Mouse (Mus musculus): ENCODE measurements around the gene Olfr1287. TPM values are rescaled to one million over a fixed set of nuclear protein-coding genes. Genes with fewer than 3 reads are reported as not detected.

Olfr1287 gene
- polyA plus RNA-seq (2017; shearing (Covaris generic)): not detected

GRCm38 (mm10) chr2:111448842-111449241, at the start of gene Olfr1287:
Gene Olfr1287 (plus strand): TSS chr2:111449142.

GRCm38 (mm10) chr2:111422931-111423330, 26.0 kb upstream of the Olfr1287 start, which contains the start of gene Olfr1286:
Gene Olfr1286 (minus strand): TSS chr2:111423115.

GRCm38 (mm10) chr2:111473801-111474200, 24.9 kb downstream of the Olfr1287 start, which contains the start of gene Olfr1288:
Gene Olfr1288 (plus strand): TSS chr2:111474101.

DNA sequence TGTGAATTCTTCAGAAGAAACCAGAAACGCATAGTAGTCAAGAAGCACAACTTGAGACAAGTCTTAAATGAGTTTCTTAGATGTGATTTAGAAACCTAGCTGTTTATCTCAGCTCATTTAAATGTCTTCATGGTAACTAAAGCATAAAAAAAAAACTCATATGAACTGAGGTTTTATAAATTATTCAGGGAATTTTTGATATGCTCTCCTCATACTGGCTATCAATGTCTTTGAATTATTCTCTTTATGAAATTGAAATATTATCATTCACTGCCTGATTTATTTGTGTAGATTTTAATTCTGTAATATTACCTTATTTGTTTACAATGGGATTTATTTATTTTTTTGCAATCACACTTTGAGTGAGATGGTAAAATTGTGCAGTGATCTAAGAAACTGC, 31.6 kb downstream of the Olfr1287 start, which contains the start of gene Olfr1289:
Olfr1289 (plus strand) TSS at position 301 of the 400 bp plus-strand sequence.

DNA sequence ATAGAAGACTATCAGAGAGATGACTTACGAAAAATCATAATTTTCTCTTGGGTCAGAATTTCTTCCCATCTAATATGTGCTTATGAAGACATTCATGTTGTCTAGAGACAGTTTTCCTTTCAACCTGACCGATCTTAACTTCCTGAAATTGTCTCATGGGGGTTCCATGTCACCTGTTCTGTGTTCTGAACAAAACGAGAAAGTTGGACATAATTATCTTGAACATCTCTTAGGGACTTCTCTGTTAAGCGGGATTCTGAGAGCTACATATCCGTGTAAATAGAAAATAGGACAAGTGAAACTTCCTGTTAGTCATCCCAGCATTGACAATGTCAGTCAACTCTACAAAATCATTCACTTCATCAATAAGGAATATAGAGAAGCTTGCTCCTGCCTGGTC, 44.8 kb downstream of the Olfr1287 start, which contains the start of gene Olfr1290:
Olfr1290 (minus strand) TSS at position 101 of the 400 bp plus-strand sequence.

GRCm38 (mm10) chr2:111496880-111497279, 47.9 kb downstream of the Olfr1287 start, which contains the start of gene Olfr1291-ps1:
Gene Olfr1291-ps1 (plus strand): TSS chr2:111497180.

Other genes with a start within 250 kb of the Olfr1287 start
- not detected for gene 4930430A15Rik, start 219.5 kb upstream of the Olfr1287 start, polyA plus RNA-seq (2017; shearing (Covaris generic))
- gene Olfr1275, start 213.9 kb upstream of the Olfr1287 start, polyA plus RNA-seq (2017; shearing (Covaris generic)): not detected
- gene Olfr1276, start 194.6 kb upstream of the Olfr1287 start, polyA plus RNA-seq (2017; shearing (Covaris generic)): not detected
- not detected for gene Olfr1277, start 175.0 kb upstream of the Olfr1287 start, polyA plus RNA-seq (2017; shearing (Covaris generic))
- not detected for gene Olfr1278, start 159.0 kb upstream of the Olfr1287 start, polyA plus RNA-seq (2017; shearing (Covaris generic))
- gene Olfr1279, start 148.5 kb upstream of the Olfr1287 start, polyA plus RNA-seq (2017; shearing (Covaris generic)): not detected
- not detected for gene Olfr1280, start 135.1 kb upstream of the Olfr1287 start, polyA plus RNA-seq (2017; shearing (Covaris generic))
- gene Olfr1281, start 122.6 kb upstream of the Olfr1287 start, polyA plus RNA-seq (2017; shearing (Covaris generic)): not detected
- gene Olfr1282, start 113.1 kb upstream of the Olfr1287 start, polyA plus RNA-seq (2017; shearing (Covaris generic)): not detected
- gene Olfr1283, start 82.4 kb upstream of the Olfr1287 start, polyA plus RNA-seq (2017; shearing (Covaris generic)): not detected
- gene Olfr1284, start 73.6 kb upstream of the Olfr1287 start, polyA plus RNA-seq (2017; shearing (Covaris generic)): not detected
- gene Olfr1286, start 26.0 kb upstream of the Olfr1287 start, polyA plus RNA-seq (2017; shearing (Covaris generic)): not detected
- not detected for gene Olfr1288, start 25.0 kb downstream of the Olfr1287 start, polyA plus RNA-seq (2017; shearing (Covaris generic))
- gene Olfr1289, start 31.7 kb downstream of the Olfr1287 start, polyA plus RNA-seq (2017; shearing (Covaris generic)): not detected
- gene Olfr1290, start 44.7 kb downstream of the Olfr1287 start, polyA plus RNA-seq (2017; shearing (Covaris generic)): not detected
- 0.10 TPM for gene Olfr1291-ps1, start 48.0 kb downstream of the Olfr1287 start, polyA plus RNA-seq (2017; shearing (Covaris generic))
- not detected for gene Olfr1293-ps, start 76.1 kb downstream of the Olfr1287 start, polyA plus RNA-seq (2017; shearing (Covaris generic))
- not detected for gene Olfr1294, start 91.1 kb downstream of the Olfr1287 start, polyA plus RNA-seq (2017; shearing (Covaris generic))
- gene Olfr1295, start 120.5 kb downstream of the Olfr1287 start, polyA plus RNA-seq (2017; shearing (Covaris generic)): not detected
- not detected for gene Olfr1297, start 177.4 kb downstream of the Olfr1287 start, polyA plus RNA-seq (2017; shearing (Covaris generic))
- not detected for gene Olfr1298, start 200.1 kb downstream of the Olfr1287 start, polyA plus RNA-seq (2017; shearing (Covaris generic))
- gene Olfr1299, start 212.3 kb downstream of the Olfr1287 start, polyA plus RNA-seq (2017; shearing (Covaris generic)): not detected